Mouse (Mus musculus) lung, embryonic 14.5 days (tissue): ENCODE results near the gene Furin. TPM values are rescaled to one million over a fixed set of nuclear protein-coding genes. Genes with fewer than 3 reads are reported as not detected.

Experiments used
- ATAC-seq: fragments of 200-750 bp; cut with Nextera tagmentation; 2 replicates; pipeline ENCODE4 v1.8.0; 2017; ENCODE audit warnings: mild to moderate bottlenecking, moderate TSS enrichment, moderate library complexity; ENCODE audit not compliant: insufficient read depth
- DNase-seq: peaks from one replicate; pipeline ENCODE4 v3.0.0-alpha.2; 2015
- H3K27ac ChIP-seq: fragments of 300-500 bp; sonication (generic); 2 replicates; pipeline ENCODE4 v1.5.1; 2014; ENCODE audit warnings: low read depth, mild to moderate bottlenecking, moderate library complexity
- H3K27me3 ChIP-seq: fragments of 300-500 bp; sonication (generic); 2 replicates; pipeline ENCODE4 v1.6.1; 2014; ENCODE audit warnings: low read length, control low read depth; ENCODE audit not compliant: insufficient read depth
- H3K36me3 ChIP-seq: fragments of 300-500 bp; sonication (generic); 2 replicates; pipeline ENCODE4 v1.6.1; 2014; ENCODE audit warnings: control low read depth; ENCODE audit not compliant: insufficient read depth
- H3K4me1 ChIP-seq: fragments of 300-500 bp; sonication (generic); 2 replicates; pipeline ENCODE4 v1.6.1; 2014; ENCODE audit warnings: antibody characterized with exemption, control low read depth; ENCODE audit not compliant: insufficient read depth
- H3K4me2 ChIP-seq: fragments of 300-500 bp; sonication (generic); 2 replicates; pipeline ENCODE4 v1.6.1; 2014; ENCODE audit warnings: mild to moderate bottlenecking
- H3K4me3 ChIP-seq: fragments of 300-500 bp; sonication (generic); 2 replicates; pipeline ENCODE4 v1.5.1; 2014; ENCODE audit warnings: low read depth, low read length
- H3K9ac ChIP-seq: fragments of 300-500 bp; sonication (generic); 2 replicates; pipeline ENCODE4 v1.6.1; 2014
- H3K9me3 ChIP-seq: fragments of 300-500 bp; sonication (generic); 2 replicates; pipeline ENCODE4 v1.6.1; 2016; ENCODE audit warnings: low read depth, low read length, control low read depth
- CTCF ChIP-seq: IDR thresholded peaks from 2 replicates; pipeline ENCODE4 v1.5.1; 2016; ENCODE audit warnings: antibody characterized with exemption, low read depth
- WGBS: fragments of 180-500 bp; shearing (Covaris S2); extraction: QIAGEN DNeasy Blood & Tissue Kit; methylation state at CpG from one replicate; pipeline ENCODE4 v1.1.7; 2014; 5-methylcytosine and 5-hydroxymethylcytosine counted together
- polyA plus RNA-seq: library from polyadenylated mRNA; unstranded; fragments of >200 nt; fragmentation: Nextera tagmentation; extraction: Ambion mirVana; gene quantifications from 2 replicates; pipeline ENCODE4 v1.2.1, GENCODE M21; 2014

Gene Furin
- polyA plus RNA-seq, 1 experiment from 2014 or later, result 19.4 TPM

DNA sequence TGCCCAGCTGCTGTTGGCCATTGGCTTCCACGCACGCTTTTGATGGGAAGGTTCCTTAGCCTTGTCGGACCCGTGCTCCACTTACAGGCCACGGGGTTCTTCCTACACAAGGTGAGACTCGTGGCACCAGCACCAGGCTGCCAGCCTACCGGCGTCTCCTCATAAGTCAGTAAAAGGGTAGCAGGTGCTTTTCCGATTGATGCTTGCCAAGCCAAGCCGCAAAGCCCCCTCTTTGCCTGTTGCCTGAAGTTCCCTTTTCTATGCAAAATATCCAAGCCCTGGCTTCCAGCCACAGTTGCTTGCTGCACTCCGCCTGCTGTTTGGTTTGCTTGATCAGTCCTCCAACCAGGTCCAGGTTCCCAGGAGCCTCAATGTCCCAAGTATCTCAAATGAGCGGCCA is 31.4 kb downstream of the Furin start:
- Histone ChIP-seq H3K27ac (no peak overlapping the region), H3K27me3 (no peaks in the 10 kb centered on the region), H3K4me3 (no peak overlapping the region), H3K9ac (no peak overlapping the region), H3K36me3 (no peaks in the 10 kb centered on the region), H3K9me3 (no peaks in the 10 kb centered on the region), H3K4me2 (no peak overlapping the region), H3K4me1 (peaks cover 5% of the 10 kb centered on the region; the same call in 1 of the 2 replicates)
- ATAC-seq (no peak), DNase-seq (no peak)
- no peak for TF ChIP-seq CTCF
- WGBS, result 80% methylated on average over 12 of the region's 12 CpGs

- H3K27me3 ChIP-seq, result no peaks in the 10 kb centered on the region
- no peak overlapping the region for H3K4me3 ChIP-seq
- WGBS, result 72% methylated on average over 4 of the region's 4 CpGs
- peaks cover 3% of the 10 kb centered on the region for H3K36me3 ChIP-seq
- peaks cover 5% of the 10 kb centered on the region; the same call in 1 of the 2 replicates for H3K4me1 ChIP-seq
- DNase-seq (no peak), ATAC-seq (no peak)
- no peak overlapping the region for H3K9ac ChIP-seq
- H3K27ac ChIP-seq, result no peak overlapping the region
- no peak for TF ChIP-seq CTCF
- H3K9me3 ChIP-seq, result no peaks in the 10 kb centered on the region
- H3K4me2 ChIP-seq, result no peak overlapping the region
Measured at GRCm38 (mm10) chr7:80373352-80373751, 31.9 kb downstream of the Furin start.

DNA sequence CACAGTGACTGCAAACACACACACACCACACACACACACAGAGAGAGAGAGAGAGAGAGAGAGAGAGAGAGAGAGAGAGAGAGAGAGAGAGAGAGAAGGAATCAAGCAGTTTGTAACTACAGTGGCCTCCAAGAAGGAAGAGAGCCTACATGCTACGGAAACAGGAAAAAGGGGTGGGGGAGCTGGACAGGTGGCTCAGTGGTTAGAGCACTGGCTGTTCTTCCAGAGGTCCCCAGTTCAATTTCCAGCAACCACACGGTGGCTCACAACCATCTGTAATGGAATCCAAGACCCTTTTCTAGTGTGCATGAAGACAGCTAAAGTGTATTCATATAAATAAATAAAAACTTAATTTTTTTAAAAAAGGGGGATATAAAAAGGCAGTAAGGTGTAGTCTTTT is 32.6 kb downstream of the Furin start:
- Histone ChIP-seq H3K36me3 (peaks cover 10% of the 10 kb centered on the region), H3K9ac (no peak overlapping the region), H3K27ac (no peak overlapping the region), H3K27me3 (no peaks in the 10 kb centered on the region), H3K9me3 (no peaks in the 10 kb centered on the region), H3K4me3 (no peak overlapping the region), H3K4me2 (no peak overlapping the region), H3K4me1 (peaks cover 5% of the 10 kb centered on the region; the same call in 1 of the 2 replicates)
- 40% methylated on average over 2 of the region's 2 CpGs for WGBS
- ATAC-seq, result no peak
- no peak for TF ChIP-seq CTCF
- DNase-seq, result no peak

- WGBS, result 59% methylated on average over 3 of the region's 3 CpGs
- H3K9ac ChIP-seq, result no peak overlapping the region
- H3K27me3 ChIP-seq, result no peaks in the 10 kb centered on the region
- H3K36me3 ChIP-seq, result peaks cover 15% of the 10 kb centered on the region
- peaks cover 5% of the 10 kb centered on the region; the same call in 1 of the 2 replicates for H3K4me1 ChIP-seq
- H3K4me2 ChIP-seq, result no peak overlapping the region
- no peak overlapping the region for H3K27ac ChIP-seq
- no peak for TF ChIP-seq CTCF
- DNase-seq (no peak), ATAC-seq (no peak)
- no peak overlapping the region for H3K4me3 ChIP-seq
- H3K9me3 ChIP-seq, result no peaks in the 10 kb centered on the region
Measured at GRCm38 (mm10) chr7:80372166-80372565, 33.1 kb downstream of the Furin start.

DNA sequence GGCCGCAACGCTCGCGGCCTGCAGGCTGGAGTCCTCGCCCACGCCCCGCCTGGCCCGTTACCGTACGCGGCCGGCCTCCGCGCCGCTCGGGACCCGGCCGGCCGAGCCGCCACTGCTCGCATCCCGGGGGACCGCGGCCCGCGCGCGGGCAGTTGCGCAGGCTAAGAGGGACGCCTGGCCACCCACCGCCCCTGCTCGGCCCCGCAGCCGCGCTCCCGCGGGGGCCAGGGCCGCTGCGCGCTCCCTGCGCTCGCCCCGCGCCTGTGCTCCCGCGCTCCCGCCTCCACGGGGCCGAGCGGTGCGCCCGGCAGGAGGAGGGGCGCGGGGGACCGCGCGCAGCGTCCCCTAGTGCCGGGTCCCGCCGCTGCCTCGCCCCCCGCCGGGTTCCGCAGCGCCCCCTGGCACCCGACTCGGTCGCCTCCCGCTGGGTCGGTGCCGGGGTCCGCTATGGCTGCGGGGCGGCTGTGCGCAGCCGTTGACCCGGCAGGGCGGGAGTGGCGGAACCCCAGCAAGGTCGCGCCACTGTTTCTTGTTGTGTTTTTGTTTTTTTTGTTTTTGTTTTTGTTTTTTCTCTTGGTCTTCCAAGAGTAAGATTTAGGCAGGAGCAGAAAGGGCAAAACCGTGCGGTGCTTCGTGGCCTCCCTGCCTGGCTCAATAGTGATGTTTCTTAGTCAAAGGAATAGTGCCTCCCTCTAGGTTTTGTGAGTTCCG is 34.0 kb downstream of the Furin start, which contains the start of gene Man2a2:
Gene Man2a2 (minus strand): TSS at position 335 of the 711 bp plus-strand sequence.
- TF ChIP-seq CTCF, result peak; percentile 26
- no peaks in the 10 kb centered on the region for H3K9me3 ChIP-seq
- H3K27ac ChIP-seq, result peak within 1 kb of the TSS; percentile 78
- peak within 1 kb of the TSS; percentile 88 for H3K4me3 ChIP-seq
- peak within 1 kb of the TSS; percentile 75 for H3K4me2 ChIP-seq
- ATAC-seq (peak; percentile 75), DNase-seq (peak; percentile 88)
- H3K36me3 ChIP-seq, result peaks cover 24% of the 10 kb centered on the region
- under 1% methylated on average over 84 of the region's 86 CpGs for WGBS
- H3K9ac ChIP-seq, result peak within 1 kb of the TSS; percentile 78
- H3K27me3 ChIP-seq, result no peaks in the 10 kb centered on the region
- H3K4me1 ChIP-seq, result peaks cover 5% of the 10 kb centered on the region; the same call in 1 of the 2 replicates

- H3K9ac ChIP-seq, result peak overlapping the region; percentile 78
- DNase-seq (peak; percentile 85), ATAC-seq (peak; percentile 47)
- peaks cover 30% of the 10 kb centered on the region for H3K36me3 ChIP-seq
- peaks cover 5% of the 10 kb centered on the region; the same call in 1 of the 2 replicates for H3K4me1 ChIP-seq
- WGBS, result under 1% methylated on average over 31 of the region's 31 CpGs
- H3K9me3 ChIP-seq, result no peaks in the 10 kb centered on the region
- H3K4me3 ChIP-seq, result peak overlapping the region; percentile 88
- peak overlapping the region; percentile 75 for H3K4me2 ChIP-seq
- H3K27ac ChIP-seq, result peak overlapping the region; percentile 78
- TF ChIP-seq CTCF, result no peak
- no peaks in the 10 kb centered on the region for H3K27me3 ChIP-seq
Measured at GRCm38 (mm10) chr7:80370649-80371040, 34.6 kb downstream of the Furin start.

DNA sequence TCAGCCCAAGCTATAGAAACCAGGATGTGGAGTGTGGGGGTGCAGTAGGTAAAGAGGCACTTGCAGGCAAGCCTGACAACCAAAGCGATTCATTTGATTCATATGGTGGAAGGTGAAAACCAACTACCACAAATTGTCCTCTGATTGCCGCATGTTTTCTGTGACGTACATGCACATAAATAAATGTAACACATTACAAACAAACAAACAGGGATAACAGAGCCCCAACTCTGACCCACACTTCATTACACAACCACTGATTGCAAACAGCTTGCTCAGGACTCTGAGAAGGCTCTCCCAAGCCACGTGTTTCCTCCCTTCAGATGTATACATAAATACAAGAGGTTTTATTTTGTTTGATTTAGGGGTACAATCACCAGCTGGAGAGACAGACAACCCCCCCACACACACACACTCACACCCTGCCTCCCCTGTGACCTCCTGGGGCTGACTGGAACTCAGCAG is 35.2 kb downstream of the Furin start:
- Histone ChIP-seq H3K4me2 (peak overlapping the region; percentile 75), H3K4me1 (peaks cover 5% of the 10 kb centered on the region; the same call in 1 of the 2 replicates), H3K9me3 (no peaks in the 10 kb centered on the region), H3K9ac (peak overlapping the region; percentile 78), H3K27me3 (no peaks in the 10 kb centered on the region), H3K36me3 (peaks cover 34% of the 10 kb centered on the region), H3K4me3 (peak overlapping the region; percentile 88), H3K27ac (peak overlapping the region; percentile 78)
- ATAC-seq (peak; percentile 25; the same call in 1 of the 2 replicates), DNase-seq (peak; percentile 64)
- 26% methylated on average over 4 of the region's 4 CpGs for WGBS
- TF ChIP-seq CTCF, result no peak
